Mouse (Mus musculus): ENCODE measurements around the gene Wdr90. TPM values are rescaled to one million over a fixed set of nuclear protein-coding genes. Genes with fewer than 3 reads are reported as not detected.
"Not testable (repeated sequence)": the region's sequence is repeated elsewhere in the genome, so short reads cannot be mapped to it uniquely, and the experiment has no call there.

Gene Wdr90
- total RNA-seq, 2 experiments from 2014 or later = 1.7 to 2.0 TPM

DNA sequence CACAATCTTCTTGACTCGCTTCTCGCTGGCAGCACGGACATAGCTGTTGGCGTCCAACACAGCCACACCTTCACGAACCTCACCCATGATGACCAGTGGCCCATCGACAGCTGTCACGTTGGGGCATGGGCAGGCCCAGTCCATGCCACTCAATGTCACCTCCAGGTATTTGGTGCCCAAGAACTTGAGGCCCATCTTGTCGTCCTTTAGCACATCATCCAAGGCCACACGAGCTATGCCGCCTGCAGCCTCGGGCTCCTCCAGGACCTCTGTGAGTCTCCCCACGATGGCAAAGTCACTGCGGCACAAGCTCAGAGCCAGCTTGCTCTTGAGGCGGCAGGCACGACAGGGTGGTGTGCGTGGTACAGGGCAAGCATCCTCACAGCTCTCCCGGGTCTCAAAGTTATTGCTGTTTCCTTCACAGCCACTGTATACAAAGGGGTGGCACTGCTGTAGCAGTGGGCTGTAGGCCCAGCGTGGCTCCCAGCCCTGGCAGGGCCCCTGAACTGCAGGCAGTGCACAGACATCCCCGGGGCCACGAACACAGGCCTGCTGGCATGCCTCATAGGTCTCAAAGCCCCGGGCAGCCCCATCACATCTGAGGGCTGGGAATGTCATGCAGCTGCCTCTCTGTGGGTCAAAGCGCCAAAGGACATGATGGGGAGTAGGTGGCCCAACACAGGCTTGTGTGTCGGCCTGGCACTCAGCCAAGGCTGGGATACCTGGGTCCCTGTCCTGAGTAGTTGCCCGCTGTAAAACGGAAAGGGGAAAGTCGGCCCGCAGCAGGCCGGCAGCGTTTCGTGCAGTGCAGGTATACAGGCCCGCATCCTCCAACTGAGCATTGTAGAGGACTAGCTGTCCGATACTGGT, 16.7 kb upstream of the Wdr90 start:
- no peak for DNase-seq
- intact Hi-C loops (cut with DNase I) = no loop called here

GRCm38 (mm10) chr17:25877025-25877424, 15.7 kb upstream of the Wdr90 start:
- no peak for DNase-seq
- intact Hi-C loops (cut with DNase I) = no loop called here

DNA sequence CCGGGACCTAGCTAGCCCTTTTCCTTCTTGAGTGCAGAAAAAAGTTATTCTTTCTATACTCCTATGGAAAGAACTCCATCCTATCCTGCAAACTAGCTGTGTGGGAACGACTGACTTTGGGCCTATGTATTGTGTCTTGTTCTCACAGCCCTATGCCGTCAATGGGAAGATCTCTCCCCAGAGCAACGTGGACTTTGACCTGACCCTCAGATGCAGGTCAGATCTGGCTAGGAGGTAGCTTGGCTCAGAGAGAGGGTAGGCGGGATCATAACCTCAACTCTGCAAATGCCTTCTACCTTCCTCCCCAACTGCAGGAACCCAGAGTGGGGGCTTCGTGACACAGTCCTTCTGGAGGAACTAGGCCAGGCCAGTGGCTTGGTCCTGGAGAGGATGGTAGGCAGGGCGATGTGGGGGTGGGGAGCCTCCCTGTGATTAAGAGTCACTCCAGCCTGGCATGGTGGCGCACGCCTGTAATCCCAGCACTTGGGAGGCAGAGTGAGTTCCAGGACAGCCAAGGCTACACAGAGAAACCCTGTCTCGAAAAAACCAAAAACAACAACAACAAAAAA, 15.1 kb upstream of the Wdr90 start:
- intact Hi-C loops (cut with DNase I) = no loop called here
- DNase-seq = no peak

- peak; percentile 84 to 88 for DNase-seq
- intact Hi-C loops (cut with DNase I) = no loop called here
Measured at GRCm38 (mm10) chr17:25875171-25876136, 14.2 kb upstream of the Wdr90 start.

GRCm38 (mm10) chr17:25874721-25875170, 13.4 kb upstream of the Wdr90 start, which contains the start of gene Mettl26:
TSS of gene Mettl26 (plus strand) at chr17:25875074.
- intact Hi-C loops (cut with DNase I) = no loop called here
- DNase-seq = peak; percentile 97 to 99

GRCm38 (mm10) chr17:25874148-25874720, 12.9 kb upstream of the Wdr90 start:
- intact Hi-C loops (cut with DNase I) = no loop called here
- DNase-seq = no peak

DNA sequence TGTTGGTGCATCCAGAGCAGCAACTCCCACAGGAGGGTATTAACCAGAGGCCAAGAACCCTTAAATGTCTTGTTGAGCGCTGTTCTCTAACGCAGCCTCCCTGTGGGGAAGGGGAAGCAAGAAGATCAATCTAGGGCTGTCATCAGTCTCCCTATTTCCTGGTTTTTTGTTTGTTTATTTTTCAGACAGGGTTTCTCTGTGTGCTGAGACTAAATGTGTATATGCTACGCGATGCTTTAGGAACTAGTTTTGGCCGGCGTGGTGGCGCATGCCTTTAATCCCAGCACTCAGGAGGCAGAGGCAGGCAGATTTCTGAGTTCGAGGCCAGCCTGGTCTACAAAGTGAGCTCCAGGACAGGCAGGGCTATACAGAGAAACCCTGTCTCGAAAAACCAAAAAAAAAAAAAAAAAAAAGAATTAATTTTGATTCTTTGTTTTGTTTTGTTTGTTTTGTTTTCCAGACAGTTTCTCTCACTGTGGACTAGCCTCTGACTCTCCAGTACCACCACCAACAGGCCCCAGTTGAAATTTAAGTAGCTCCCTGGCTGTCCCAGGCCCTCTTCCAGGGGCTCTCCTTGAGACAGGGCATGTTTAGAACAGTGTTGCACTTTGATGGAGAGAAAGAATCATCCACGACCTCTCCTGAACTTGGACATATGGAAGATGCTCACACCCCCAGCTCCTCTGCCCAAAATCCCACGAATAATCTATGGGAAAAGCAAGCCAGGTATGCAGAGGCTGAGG, 12.3 kb upstream of the Wdr90 start:
- intact Hi-C loops (cut with DNase I) = no loop called here
- no peak for DNase-seq

DNA sequence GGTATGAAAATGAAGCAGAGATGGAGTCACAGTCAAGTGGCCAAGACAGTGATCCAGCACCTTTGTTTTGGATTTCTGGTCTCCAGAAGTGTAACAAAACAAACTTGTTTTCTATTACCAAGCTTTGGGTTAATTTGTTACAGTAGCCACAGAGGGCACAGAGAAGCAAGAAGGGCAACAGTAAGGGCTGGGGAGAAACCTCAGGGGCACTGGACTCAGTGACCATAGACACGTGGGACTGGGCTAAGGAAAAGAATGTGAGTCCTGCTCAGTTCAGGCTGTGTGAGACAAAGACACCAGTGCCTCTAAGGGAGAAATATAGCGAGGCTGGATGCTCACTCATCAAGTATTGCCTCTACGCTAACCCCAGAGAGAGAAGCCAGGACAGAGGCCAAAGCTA, 11.4 kb upstream of the Wdr90 start:
- intact Hi-C loops (cut with DNase I) = no loop called here
- DNase-seq = no peak

DNA sequence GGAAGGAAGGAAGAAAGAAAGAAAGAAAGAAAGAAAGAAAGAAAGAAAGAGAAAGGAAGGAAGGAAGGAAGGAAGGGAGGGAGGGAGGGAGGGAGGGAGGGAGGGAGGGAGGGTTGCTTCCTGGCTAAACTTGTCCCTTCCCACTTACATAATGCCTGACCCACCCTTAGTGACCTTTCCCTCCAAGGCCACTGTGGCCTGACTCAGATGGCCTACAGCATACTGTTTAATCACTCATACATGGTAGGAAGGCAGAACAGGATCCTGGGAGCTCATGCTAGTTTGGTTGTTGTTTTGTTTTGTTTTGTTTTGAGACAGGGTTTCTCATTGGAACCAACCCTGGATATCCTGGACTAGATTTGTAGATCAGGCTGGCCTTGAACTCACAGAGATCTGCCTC, 10.3 kb upstream of the Wdr90 start:
- intact Hi-C loops (cut with DNase I); DNase-seq: not testable (repeated sequence)

DNA sequence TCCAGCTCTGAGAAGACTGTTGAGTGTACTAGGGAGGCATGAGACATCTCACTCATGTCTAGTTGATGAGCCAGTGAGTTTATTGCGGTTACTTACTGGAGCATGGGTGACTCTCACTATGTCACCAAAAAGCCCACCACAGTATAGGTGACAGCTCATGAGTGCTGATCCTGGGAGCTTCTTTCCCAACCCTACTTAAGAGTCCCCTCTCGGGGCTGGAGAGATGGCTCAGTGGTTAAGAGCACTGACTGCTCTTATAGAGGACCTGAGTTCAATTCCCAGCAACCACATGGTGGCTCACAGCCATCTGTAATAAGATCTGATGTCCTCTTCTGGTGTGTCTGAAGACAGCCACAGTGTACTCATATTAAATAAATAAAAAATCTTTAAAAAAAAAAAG, 8.7 kb upstream of the Wdr90 start:
- intact Hi-C loops (cut with DNase I) = loop anchor here (2.0 kb wide), 1 partner anchor 25 kb away; the partner anchor contains the start of gene Rhot2
- DNase-seq = no peak

GRCm38 (mm10) chr17:25869498-25869897, 8.2 kb upstream of the Wdr90 start:
- intact Hi-C loops (cut with DNase I) = loop anchor here (2.0 kb wide), 1 partner anchor 25 kb away; the partner anchor contains the start of gene Rhot2
- DNase-seq = no peak

DNA sequence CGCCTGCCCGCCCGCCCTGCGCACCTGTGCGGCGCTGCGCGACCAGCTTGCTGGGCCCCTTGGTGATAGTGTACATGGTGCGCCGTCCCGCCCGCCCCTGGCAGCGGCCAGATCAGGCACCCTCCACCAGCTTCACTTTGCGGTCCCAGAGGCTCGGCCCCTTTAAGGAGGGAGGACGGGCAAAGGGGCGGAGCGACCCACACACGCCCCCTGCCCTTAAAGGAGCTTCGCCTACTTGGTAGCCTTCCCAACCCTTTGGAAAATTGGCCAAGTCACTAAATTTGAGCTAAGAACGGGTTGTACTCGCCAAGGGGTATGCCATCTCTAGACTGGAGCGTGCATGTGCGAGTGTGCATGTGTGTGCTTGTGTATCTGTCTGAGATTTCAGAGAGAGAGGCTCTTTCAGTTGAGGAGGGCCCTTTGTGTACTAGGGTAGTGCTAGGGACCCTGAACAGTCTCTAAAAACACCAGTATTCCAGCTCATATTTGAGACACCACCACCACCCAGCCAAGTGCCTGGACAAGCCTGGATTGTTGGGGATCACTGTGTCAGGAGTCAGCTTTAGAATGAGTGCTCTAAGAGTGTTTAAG, 7.4 kb upstream of the Wdr90 start, which contains the start of gene Mcrip2:
Mcrip2 (minus strand) TSS at position 164 of the 591 bp plus-strand sequence.
- peak; percentile 83 to 86 for DNase-seq
- intact Hi-C loops (cut with DNase I) = loop anchor here (2.0 kb wide), 1 partner anchor 24 kb away; the partner anchor contains the start of gene Rhot2

DNA sequence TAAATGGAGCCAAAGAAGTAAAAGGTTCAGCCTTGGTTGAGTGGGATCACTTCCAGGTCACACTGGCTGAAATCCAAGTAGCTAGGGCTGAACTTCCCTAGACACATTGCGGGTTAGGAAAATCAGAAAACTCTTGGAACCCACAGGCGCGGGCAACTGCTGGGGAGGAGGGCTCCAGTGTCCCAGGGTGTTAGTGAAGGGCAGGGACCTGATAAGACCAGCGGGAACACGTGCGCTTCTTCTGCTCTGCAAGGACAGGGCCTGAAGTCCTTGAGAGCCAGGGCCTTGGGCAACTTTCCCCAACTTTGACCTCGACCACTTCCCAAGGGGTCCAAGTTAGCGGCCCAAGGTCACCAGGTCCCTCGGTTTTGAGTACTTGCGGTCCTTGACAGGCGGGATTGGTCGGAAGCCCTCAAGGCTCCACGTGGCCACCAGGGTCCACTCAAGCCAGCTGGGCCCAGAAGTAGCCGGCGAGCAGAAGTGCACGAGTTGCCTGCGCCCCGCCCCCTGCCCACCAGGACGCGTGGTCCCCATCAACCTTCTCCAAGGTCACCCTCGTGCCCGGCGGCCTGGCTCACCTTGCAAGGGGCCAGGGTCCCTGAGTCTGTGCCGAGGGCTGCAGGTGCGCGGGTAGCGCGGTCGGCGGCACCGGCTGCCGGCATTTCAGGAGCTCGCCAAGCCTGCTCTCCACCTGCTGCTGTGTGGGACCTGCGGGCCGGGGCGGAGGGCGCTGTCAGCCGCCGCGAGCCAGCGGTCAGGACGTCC, 6.7 kb upstream of the Wdr90 start:
- DNase-seq = peak; percentile 68 to 69
- intact Hi-C loops (cut with DNase I) = loop anchor here (2.0 kb wide), 1 partner anchor 23 kb away; the partner anchor contains the start of gene Rhot2

GRCm38 (mm10) chr17:25867509-25867835, 6.2 kb upstream of the Wdr90 start:
- no peak for DNase-seq
- intact Hi-C loops (cut with DNase I) = no loop called here

GRCm38 (mm10) chr17:25866172-25866571, 4.9 kb upstream of the Wdr90 start:
- intact Hi-C loops (cut with DNase I) = no loop called here
- no peak for DNase-seq

DNA sequence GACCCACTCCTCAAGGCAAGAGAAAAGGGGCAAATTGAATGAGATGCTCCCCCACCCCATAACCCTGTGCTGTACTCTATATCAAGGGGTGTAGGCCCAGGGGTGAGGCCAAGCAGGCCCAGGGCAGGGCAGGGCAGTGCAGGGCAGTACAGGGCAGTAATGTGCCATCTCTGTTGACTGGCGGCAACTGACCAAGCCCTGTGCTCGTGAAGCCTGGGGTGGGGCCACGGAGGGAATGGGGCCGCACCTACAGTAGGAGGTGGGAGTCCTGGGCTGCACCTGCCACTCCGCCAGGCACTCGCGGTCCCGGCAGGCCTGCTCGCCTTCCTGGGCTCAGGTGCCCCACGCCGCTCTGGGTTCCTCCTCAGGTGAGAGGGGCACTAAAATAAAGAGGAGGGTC, 4.0 kb upstream of the Wdr90 start:
- DNase-seq = no peak
- intact Hi-C loops (cut with DNase I) = no loop called here

- intact Hi-C loops (cut with DNase I) = no loop called here
- no peak for DNase-seq
Measured at GRCm38 (mm10) chr17:25864311-25864710, 3.0 kb upstream of the Wdr90 start.

GRCm38 (mm10) chr17:25863681-25864080, 2.4 kb upstream of the Wdr90 start:
- intact Hi-C loops (cut with DNase I) = no loop called here
- DNase-seq = no peak

Data from heart, postnatal 36 days (tissue).